Mouse (Mus musculus) T-helper 17 cell (primary cell): ENCODE results near the gene Oxgr1.
"Not testable (repeated sequence)": the region's sequence is repeated elsewhere in the genome, so short reads cannot be mapped to it uniquely, and the experiment has no call there.

Source experiments
- in situ Hi-C, 2 experiments: fragments of 300-600 bp; cut with MboI, MseI; formaldehyde crosslinking; loops; 1 replicate in 1 of 2; 2 replicates in 1 of 2; pipeline ENCODE4 v1.15.1; 2025; ENCODE audit warnings: high pct_unique_total_duplicates in 2 of 2

The Oxgr1 gene

DNA sequence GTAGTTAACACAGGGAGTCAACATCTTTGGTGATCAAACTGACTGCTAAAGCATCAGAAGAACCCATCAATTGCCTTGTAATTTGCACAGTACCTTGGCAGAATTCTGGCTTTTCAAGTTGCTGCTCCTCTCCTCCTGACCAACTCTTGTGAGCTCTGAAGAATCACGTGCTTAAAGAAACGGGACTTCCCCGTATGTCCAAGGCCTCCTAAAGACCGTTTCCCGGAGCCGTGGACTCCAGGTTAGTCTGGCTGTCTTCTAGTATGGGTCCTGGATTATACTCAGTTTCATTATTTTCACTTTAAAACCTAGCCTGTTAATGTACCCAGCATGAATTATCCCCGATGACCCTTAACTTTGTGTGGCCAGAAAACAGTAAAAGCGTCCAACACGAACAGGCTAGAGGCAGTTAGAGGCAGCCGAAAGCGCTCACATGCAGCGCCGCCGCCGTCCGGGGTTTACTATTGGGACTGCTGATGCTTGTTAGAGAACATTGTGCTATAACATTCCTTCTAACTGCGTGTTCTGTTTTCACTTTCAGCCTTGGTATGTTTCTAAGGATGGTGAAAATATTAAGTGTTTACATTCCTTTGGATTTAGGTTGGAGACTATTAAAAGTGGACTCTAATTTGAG lies at the start of gene Oxgr1:
Gene Oxgr1, minus strand, starts transcription at position 249 of the 634 bp plus-strand sequence.
- in situ Hi-C loops, result no loop called here

DNA sequence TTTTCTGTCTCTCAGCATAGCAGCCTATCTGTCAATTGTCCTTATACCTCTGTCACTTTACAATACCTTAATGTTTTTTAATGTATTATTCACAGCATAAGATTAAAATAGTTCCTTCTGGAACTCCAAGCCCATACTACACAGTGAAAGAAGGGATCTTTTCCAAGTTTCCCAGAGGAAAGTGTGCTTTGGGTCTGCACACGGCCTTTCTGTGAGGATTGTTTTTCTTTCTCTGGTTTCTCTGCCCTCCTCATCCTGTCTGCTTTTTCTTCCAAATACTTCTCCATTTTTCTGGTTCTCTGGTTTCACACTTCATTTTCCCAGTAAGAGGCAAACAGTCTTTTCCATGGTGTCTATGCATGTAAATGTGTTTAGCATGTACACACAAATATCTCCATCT lies 48.2 kb upstream of the Oxgr1 start:
- in situ Hi-C loops, result no loop called here

DNA sequence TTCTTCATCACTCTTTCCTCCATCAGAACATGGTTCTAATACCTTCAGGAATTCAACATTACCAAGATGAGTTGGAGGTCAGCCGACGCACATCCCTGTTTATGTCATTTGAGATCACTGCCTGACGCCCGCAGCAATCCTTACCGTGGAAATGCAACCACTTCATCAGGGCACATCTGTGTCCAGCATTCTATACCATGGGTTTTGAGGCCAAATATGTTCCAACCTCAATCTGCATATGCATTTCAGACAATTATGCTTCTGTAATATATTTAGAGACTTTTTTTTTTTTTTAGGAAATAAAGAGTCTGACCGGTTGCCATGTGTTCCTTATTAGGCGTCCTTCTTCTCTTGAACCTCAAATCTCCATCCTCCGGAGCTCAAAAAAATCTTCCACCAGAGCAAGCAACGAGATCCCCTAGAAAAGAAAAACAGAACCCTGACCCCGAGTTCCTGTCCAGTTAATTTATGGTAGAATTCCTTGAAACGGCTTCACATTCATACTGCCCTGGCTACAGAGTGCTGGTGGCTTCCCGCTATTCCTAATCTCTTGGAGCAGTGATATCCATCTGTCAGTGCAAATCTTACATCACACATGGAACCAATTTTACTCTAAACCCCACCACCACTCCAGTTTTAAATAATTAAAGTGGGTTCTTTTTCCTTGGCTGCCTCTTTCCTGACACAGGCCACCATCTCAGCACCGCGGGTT lies 47.6 kb upstream of the Oxgr1 start:
- in situ Hi-C loops, result no loop called here

DNA sequence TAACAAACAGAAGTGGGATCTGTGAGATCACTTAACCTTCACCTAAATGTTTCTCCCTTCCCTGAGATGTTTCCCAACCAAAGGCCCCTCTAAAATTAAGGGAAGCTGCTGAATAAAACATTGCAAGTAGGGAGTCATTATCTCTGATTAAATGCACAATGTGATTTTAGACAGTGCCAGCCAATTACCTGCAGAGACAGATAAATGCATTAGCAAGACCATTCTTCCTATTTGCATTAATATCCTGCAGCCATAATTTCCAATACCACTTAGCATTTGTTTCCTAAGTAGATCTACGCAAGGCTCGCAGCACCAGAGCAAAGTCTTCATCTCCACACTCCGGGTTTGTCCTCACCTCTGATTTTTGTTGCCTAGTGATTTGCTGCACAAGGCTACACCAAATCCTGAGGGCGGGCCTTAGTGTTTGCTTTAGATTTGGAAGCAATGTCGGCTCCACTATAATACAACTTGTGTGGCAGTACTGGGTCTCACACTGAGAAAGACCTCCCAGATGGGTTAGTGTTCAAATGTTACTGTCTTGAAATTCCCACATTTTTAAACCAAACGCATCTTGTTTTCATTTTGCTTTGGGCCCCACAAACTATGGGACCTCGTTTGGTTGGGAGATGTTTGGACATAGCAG lies 46.9 kb upstream of the Oxgr1 start:
- in situ Hi-C loops, result no loop called here

GRCm38 (mm10) chr14:120084084-120084667 lies 41.9 kb upstream of the Oxgr1 start:
- in situ Hi-C loops, result no loop called here

DNA sequence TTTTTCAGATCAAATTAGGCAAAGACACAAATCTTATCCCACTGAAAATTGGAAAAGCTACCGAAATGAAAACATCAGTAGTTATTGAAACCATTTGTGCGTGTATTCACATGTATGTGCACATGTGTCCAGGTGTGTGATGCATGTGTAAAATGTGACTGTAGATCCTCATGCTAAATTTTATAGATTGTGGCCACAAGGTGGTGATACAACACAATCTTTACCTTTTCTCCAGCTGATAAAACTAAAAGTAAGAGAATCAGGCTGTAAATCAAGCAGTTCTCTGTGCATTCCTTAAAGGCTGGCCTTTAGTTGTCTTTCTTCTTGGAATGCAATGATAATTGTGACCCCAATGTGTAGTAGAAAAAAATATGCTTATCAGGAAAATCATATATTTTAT lies 34.0 kb upstream of the Oxgr1 start:
- in situ Hi-C loops, result no loop called here

DNA sequence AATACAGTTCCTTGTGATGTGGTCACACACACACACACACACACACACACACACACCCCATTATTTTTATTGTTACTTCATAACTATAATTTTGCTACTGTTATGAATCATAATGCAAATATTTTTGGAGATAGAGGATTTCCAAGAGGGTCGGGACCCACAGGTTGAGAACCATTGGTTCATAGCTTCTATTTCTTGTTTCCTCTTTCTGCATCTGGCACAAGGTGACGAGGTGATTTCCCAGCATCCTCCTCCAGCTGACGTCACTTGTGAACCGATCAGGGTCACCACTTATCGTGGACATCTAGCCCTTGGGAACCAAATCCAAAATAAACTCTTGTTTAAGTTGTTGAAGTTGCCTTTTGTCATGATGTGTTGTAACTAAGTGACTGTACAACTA lies 33.5 kb upstream of the Oxgr1 start:
- in situ Hi-C loops, result no loop called here

DNA sequence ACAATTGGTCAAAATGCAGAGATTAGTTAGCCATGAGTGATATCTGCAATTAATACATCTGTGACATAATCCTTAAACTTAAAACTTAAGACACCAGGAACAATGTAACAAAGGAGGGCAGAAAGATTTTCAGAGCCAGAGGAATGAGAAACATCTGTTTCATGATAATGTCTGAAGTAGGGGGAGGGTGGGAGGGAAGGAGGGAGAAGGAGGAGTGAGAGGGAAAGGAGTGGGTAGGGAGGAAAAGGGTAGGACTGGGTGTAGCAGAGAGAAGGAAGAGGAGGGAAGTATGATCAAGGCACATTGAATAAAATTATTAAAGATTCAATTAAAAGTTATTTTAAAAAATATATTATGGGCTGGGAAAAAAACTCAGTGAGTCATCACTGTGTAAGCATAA lies 32.0 kb upstream of the Oxgr1 start:
- in situ Hi-C loops, result no loop called here

- in situ Hi-C loops, result no loop called here
Measured at GRCm38 (mm10) chr14:120061096-120061495, 18.9 kb upstream of the Oxgr1 start.

- in situ Hi-C loops, result no loop called here
Measured at GRCm38 (mm10) chr14:120033454-120033853, 8.8 kb downstream of the Oxgr1 start.

- in situ Hi-C loops, result no loop called here
Measured at GRCm38 (mm10) chr14:120019948-120020347, 22.3 kb downstream of the Oxgr1 start.

DNA sequence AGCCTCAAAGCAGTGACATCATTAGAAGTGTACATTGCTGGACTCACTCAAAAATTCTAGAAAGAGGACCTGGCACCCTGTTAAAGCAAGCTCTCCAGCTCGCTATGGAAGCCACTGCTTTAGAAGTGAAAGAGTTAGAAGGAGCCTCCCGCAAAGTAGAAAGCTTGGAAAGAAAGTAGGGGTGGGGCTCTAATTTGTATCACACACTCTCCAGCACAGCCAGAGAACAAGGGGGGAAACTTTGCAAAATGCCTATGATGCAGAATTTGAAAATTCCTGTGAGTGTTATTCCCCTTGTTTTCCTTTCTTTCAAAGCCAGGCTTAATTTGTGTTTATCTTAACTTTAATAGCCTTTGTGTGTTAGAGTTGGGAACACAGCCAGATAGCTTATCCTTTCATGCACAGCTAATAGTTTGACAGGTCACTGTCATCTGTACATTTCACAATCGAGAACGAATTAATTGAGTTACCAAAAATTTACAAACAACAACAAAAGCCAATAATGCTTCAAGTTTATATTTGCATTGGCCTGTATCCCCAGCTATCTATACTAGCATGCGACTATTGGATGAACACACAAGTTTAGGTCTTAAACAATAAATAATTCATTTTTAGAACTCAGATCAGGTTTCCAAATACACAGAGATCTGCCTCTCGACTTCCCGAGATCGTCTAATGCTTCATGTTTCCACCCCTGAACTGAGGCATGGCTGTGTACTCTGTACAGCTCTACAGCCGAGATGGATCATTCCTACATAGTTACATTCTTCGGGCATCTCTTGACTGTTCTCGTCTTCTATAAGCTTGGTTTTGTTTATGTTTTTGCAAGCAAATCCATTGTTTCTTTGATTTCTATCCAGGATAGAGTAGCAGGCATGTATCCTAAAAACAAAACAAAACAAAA lies 32.0 kb downstream of the Oxgr1 start:
- in situ Hi-C loops, result no loop called here

GRCm38 (mm10) chr14:120005153-120005552 lies 37.1 kb downstream of the Oxgr1 start:
- in situ Hi-C loops, result no loop called here

DNA sequence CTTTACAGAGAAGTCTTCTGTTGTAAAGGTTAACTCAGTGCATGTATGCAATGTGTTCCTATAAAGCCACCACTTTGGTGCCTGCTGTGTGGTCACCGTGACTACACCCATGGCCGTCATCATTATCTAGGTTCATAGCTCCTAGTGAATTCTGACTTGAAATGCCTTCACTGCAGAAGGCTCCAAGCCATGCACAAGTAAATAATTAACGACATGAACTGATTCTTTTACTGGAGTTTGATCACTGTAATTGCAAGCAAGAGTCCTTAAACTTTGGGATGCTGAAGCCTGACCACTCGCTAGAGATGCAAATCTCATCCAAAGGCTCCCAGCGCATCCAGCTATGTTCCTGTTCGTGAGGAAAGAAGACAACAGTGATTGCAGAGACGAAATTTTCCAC lies 38.6 kb downstream of the Oxgr1 start:
- in situ Hi-C loops, result no loop called here

DNA sequence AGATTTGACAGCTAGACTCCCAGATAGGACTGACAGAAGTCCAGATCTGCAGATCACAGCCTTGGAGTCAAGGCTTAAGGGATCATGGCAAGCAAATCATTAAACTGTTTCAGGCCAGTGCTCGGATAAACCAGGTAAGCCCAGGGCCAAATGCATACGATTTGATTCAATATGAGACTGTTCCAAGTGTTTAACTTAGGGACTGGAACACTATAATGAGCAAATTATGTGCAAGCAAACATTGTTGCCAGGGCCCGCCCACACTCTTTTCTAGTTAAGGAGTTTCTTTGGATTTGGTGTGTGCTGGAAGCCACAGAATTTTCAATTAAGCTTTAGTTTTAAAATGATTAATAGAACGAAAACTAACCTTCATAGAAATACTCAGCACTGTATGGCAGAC lies 39.6 kb downstream of the Oxgr1 start:
- in situ Hi-C loops, result no loop called here

- in situ Hi-C loops, result no loop called here
Measured at GRCm38 (mm10) chr14:119989651-119990050, 52.6 kb downstream of the Oxgr1 start.

GRCm38 (mm10) chr14:119988937-119989645 lies 53.1 kb downstream of the Oxgr1 start:
- in situ Hi-C loops, result no loop called here

- in situ Hi-C loops, result no loop called here
Measured at GRCm38 (mm10) chr14:119987257-119987656, 55.0 kb downstream of the Oxgr1 start.

DNA sequence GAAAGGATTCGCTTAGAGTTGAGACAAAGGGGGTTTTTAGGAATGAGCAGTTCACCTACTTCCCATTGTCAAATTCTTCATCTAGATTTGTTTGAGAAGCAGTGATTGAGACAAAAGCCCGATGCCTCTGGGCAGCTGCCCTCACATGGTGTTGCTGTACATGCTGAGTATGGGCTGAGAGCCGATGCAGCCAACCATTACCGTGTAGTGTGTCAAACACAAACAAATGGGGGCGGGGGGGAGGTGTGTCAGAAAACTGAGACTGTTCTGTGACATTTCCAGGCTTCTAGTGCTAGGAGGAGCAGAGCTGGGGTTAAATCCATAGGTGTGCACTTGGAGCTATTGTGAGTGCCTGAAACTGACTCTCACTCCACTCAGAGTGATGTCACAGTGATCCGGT lies 55.5 kb downstream of the Oxgr1 start:
- in situ Hi-C loops, result no loop called here

GRCm38 (mm10) chr14:119986351-119986750 lies 55.9 kb downstream of the Oxgr1 start:
- in situ Hi-C loops, result not testable (repeated sequence)

DNA sequence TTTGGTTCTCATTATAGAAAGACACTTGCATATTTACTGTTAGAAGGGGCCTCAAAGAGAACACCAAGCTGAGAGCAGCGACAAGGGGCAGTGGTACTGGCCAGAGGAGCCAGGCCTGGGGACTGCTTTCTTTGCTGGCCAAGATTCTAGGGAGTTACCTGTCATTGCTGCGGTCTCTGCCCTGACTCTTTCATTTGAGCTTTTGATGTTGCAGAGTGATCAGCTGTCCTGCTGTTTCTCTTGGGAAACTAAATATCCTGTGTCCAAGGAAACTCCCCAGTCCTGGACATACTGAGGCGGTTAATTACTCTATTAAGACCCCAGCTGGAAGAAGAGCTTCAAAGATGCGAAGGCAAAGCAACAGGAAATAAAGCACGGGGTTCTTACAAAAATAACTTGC lies 60.9 kb downstream of the Oxgr1 start:
- in situ Hi-C loops, result no loop called here
